Mouse (Mus musculus) lung, adult 2 months (tissue): ENCODE measurements at regions not wholly inside any gene's neighbourhood (a gene's known extent, or its start where the extent isn't known, plus 50 kb on each side); places are given as distances from the start of the nearest gene placed in this dataset.

Experiments
- CTCF ChIP-seq: fragments of 200-500 bp; IDR thresholded peaks from 2 replicates; pipeline ENCODE4 v1.5.1; 2011; ENCODE audit warnings: mild to moderate bottlenecking, low read length, control low read depth; ENCODE audit not compliant: insufficient read depth
- POLR2A ChIP-seq: fragments of 200-500 bp; IDR thresholded peaks from 2 replicates; pipeline ENCODE4 v1.6.1; 2011; ENCODE audit warnings: low read depth, mild to moderate bottlenecking, control low read depth, low read length, borderline replicate concordance; ENCODE audit errors: extremely low read depth

DNA sequence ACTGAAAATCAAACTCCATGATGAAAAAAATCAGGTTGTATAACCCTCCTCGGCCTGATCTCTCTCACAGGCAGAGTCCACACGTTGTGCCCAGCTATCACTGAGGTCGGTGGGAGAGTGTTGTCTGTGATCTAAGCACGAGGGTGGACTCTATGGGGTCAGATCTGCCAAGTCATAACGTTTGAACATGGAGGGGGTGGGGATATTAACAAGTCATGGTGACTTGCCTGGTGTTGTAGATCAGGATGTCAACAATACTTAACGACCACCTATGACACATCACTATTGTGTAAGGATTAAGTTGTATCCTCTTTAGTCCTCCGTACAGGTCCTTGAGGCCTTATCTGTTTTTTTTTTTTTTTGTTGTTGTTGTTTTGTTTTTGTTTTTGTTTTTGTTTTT lies 74.8 kb downstream of the Gm5426 start:
- TF ChIP-seq CTCF (no peak), POLR2A (no peak)
